Mouse (Mus musculus): ENCODE results near the gene Spaca4.

Gene Spaca4

DNA sequence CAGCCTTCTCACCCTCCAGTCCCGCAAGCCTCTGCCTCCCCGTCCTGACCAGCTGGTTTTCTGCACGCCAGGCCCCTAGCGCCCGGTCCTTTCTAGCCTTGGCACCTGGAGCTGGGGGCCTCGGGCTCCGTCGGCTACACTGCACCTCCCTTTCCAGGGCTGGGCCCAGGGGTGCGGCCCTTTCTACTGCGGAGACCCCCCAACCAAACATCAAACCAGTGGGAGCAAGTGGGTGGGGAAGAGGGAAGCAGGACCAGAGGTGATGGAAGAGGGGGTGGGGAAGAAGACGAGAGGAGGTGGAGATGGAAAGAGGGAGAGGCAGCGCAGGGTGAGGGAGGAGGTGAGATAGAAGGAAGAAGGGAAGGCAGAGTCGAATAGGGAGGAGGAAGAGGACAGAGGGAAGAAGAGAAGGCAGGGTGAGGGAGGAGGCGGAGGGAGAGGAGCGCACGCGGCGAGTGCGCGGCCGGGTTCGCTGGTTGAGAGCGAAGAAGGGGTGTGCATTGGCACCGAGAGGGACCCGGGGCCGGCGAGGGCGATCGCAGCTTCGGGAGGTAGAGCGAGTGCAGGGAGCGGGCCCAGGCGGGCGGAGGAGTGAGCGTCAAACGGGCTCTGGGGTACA lies 26.0 kb downstream of the Spaca4 start, which contains the start of gene Car11:
Gene Car11 (plus strand): TSS at position 321 of the 619 bp plus-strand sequence.
- no peak for DNase-seq (ENCODE audit: low spot score)

DNA sequence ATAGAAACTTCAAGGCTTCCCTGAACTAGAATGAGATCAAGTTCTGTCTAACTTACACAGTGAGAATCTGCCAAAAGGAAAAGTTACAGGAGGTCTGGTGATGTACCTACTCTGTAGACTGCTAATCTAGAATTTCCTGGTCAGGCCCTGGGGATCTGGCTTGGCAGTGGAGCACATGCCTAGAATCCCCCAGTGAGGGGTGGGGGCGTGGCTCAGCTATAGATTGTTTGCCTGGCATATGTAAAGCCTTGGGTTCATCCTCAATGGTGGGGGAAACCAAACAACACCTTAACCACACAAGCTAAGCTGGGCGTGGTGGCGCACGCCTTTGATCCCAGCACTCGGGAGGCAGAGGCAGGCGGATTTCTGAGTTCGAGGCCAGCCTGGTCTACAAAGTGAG lies 27.7 kb downstream of the Spaca4 start:
- DNase-seq (ENCODE audit: low spot score): no peak

DNA sequence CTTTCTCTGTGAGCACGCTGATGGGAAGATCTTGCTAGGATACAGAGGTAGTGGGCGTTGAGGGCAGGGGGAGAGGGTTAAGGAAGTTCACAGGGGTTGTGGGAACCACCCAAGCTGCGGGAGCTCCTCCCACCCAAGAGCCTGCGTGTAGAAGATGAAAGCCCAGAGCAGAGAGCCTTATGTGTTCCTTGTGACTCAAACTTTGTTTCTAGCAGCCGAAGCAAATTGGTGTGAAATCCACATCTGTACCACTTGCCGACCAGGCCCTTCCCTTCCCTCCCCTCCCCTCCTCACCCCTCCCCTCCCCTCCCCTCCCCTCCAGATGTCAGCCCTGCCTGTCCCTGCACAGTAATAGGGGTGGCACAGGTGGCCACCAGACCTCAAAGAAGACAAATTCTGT lies 30.5 kb downstream of the Spaca4 start:
- peak; percentile 71 for DNase-seq (ENCODE audit: low spot score)

DNA sequence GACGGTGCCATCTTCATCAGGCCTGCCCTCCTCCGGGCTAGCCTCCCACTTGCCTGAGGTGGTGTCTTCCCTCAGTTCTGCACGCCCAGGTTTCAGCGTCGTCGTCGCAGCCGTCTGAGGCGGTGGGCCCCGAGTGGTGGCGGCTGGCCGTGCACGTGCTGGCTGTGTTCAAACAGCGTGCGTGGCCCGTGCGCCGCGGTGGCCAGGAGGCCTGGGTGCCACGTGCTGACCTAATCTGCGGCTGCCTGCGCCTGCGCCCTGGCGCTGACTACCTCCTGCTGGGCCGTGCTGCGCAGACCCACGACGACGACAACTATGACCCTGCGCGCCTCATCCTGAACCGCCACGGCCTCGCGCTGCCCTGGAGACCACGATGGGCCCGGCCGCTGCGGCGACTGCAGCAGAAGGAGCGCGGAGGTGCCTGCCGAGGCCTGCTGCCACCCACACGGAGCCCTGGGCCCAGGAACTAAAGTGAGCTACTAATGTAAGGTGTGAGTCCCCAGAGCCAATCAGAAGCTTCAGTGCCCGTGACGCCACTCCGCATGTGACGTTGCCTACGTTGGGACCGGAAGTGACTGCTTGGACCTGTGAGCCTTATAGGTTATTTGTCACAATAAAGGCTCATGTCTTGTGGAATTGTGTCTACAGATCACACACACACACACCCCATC lies 31.6 kb downstream of the Spaca4 start, which contains the start of gene Sec1:
Gene Sec1 (minus strand): TSS at position 482 of the 671 bp plus-strand sequence.
- no peak for DNase-seq (ENCODE audit: low spot score)

DNA sequence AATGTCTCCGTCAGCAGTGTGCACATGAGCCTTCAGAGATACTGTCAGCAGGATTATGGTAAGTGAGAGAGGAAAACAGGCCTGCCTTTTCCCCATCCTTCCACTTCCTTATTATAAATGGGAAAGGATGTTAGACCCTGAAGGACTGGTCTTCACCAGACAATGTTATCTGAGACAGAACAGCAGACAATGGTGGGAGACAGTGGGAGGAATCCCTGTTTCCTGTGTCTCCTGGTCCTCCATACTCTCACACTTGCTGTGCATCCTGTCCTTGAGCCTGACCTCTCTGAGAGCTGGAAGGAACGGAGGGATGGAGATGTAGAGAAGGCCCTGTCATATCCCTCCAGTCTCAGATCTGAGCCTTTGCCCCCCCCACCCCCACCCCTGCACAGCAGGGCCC lies 33.2 kb downstream of the Spaca4 start:
- DNase-seq (ENCODE audit: low spot score): no peak

DNA sequence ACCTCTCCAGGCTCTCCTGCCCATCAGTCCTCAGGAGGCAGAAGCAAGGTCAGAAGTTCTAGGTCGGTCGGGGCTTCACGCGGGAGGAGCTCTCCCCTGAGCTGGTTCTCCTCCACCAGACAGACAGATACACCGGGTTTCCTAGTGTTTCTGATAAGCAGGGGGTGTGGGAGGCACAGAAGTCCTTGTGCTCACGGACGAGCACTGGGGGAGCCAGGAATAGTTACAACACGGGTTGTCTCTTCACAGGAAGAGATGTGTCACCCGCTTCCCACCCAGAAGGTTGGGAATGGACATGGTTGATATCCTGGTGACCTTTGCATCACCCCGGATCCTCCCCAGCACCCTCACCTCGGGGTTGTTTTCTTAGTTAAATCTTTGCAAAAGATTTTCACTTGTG lies 35.8 kb downstream of the Spaca4 start:
- no peak for DNase-seq (ENCODE audit: low spot score)

DNA sequence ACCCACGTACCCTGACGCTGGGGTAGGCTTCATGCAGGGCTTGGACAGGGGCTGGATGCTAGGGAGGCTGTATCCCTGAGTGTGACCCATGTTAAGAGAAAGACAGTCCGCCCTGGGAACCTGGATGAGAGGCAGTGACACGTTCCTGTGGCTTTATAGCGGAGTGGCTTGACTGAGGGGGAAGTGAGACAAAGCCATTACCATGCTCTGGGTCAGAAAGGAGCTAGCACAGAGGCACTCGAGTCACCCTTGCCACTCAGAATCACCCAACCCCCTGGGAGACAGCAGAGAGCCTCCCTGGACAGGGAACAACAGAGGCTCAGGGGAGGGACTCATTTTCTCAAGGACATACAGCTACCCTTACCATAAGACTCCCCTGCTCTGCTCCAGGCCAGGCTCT lies 36.5 kb downstream of the Spaca4 start:
- DNase-seq (ENCODE audit: low spot score): no peak

DNA sequence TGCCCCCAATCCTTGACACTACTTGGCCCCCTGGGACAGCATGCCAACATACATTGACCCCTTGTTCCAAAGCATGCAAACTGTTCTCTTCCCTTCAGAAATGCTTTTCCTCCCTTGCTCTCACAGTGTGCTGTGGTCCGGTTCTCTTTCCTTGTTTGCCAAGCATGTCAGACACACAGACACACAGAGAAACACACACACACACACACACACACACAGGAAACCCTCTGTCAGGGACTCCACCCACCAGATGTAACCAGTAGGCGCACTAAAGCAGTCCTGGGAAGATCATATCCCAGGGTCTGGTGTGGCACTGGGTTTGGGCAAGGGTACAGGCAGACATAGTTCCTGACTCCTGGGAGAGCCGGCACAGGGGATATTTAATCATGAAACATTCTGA lies 38.8 kb downstream of the Spaca4 start:
- DNase-seq (ENCODE audit: low spot score): no peak

DNA sequence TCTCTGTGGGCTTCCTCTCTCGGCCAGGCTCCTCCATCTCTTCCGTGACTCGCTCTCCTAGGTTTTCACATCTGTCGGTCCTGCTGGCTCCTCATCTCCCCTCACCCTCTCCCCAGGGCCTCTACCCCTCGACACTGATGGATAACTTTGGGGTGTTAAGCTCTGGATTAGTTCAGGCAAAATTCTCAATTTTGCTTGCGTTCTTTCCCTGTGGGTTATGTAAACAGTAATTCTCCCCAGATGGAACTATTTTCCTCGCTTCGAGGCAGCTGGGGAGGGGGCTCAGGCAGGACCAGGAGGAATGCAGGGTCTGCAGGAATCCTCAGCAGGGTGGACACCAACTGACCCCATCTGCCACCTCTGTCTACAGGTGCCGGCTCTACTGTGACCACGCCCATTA lies 39.8 kb downstream of the Spaca4 start:
- DNase-seq (ENCODE audit: low spot score): no peak

DNA sequence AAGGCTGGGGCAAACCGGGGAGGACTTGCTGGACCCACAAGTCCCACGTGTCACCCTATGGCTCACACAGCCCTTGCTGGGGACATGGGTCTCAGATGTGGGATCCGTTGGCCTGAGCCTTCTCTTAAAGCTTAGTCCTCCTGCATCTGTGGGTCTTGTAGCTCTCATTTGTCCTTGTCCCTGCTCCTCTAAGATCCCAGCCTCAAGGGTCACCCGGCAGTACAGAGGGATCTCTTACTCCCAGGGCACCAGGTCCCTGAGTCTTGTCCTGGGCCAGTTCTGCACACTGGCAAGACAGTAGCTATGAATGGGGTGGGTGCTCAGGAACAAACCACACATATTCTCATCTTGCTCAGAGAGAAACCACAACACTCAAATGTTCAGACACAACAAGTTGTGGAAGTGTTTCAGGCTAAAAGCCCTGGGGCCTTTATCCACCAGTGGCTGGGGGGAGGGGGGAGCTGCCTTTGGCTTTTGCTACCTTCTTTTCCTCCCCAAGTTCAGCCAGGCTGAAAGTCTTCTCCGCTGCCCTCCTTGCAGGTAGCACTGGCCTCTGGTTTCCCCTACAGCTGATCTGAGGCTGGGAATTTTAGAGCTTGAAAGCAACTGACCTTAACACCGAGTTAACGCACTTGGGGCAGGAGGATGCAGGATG lies 42.1 kb downstream of the Spaca4 start, which contains the start of gene Ntn5:
Gene Ntn5 (plus strand): TSS at position 627 of the 655 bp plus-strand sequence.
- DNase-seq (ENCODE audit: low spot score): peak; percentile 47

DNA sequence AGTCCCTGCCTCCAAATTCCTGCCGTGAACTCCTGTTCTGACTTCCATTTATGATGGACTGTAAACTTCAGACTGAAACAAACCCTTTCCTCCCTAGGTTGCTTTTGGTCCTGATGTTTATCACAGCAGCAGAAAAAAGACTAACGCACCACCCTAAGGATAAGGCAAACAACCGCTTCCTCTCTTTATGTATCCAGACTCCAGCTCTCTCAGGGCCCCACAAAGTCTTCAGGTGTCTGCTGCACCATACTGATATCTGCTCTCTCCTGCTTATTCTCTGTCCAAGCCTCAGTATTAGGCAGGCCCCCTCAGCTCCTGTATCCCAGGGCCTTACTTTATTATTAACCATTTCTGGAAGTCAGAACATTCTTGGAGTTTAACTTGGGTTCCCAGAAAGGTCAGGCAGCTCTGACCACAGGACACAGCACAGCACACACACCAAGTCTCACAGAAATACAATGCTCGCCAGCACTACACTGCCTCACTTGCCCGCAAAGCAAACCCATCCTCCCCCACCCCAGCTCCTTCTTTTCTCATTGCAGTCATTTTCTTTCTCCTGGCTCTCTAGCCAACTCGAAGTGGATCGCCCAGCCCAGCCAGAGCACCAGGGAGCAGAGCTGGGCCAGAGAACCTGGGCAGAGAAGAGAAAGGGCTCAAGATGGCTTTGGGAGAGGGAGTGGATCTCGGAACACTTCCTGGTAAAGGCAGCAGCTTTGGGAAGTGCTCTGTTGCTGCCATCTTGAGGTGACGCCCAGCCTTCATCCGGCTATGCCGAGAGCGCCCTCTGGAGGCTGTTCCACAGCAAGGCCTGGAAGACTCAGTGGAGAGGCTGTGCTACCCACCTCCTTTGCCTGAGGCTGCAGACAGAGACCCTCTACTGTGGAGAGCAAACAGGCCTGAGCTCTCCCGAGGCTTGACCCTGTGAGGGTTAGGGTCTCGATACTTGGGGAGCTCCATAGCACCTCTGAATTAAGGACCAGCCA lies 43.2 kb downstream of the Spaca4 start:
- peak; percentile 78 for DNase-seq (ENCODE audit: low spot score)

DNA sequence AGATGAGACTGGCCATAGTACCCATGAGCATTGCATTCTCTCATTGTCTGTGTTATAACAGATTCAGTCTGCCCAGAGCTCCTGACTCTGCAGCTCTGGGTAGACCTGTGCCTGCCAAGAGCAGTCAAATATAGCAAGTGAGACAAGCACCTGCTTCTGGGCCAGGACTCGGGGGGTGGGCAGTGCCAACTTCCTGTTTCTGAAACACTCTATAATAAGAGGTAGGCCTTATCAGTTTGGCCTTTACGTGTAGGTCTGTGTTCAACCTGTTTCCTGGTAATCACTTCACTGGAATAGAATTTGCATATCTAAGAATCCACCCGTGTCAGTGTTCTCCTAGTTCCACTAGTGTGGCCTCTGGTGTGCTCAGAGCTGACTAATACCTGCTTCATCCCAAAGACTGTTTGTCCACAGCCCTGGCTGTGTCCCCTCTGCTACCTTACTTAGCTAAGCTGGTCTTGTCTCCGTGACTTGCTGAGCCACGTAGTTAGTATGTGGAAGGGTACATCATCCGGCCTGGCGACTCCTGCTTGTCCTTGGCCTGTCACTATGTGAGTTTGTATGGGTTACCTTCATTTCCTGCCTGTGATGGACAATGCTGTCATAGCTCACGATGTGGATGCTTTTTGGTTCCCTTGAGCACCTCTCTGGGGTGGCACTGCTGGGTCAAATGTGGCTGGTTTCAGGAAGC lies 44.4 kb downstream of the Spaca4 start:
- no peak for DNase-seq (ENCODE audit: low spot score)

DNA sequence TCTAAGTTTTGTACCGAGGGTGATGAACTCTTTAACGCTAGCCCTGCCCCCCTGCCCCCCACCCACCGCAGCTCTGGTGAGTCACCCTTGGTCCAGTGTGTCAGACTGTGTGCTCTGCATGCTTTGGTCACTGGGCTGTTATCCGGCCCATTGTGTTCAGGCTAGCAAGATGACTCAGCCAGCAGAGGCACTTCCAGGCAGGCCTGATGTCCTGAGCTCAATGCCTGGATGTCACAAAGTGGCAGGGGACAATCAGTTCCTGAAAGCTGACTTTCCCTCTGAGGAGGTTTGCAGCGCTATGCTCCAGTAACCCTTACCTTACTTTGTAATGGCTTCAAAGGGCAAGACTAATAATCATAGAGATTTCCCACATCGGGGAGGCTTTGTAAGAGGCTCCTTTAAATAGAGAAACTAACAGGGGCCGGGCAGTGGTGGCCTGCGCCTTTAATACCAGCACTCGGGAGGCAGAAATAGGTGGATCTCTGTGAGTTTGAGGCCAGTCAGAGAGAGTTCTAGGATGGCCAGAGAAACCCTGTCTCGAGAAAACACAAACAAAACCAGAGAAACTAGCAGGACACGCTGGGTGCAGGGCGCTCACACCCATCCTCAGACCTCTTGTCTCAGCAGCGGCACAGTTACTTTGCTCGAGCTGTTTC lies 45.5 kb downstream of the Spaca4 start:
- no peak for DNase-seq (ENCODE audit: low spot score)

DNA sequence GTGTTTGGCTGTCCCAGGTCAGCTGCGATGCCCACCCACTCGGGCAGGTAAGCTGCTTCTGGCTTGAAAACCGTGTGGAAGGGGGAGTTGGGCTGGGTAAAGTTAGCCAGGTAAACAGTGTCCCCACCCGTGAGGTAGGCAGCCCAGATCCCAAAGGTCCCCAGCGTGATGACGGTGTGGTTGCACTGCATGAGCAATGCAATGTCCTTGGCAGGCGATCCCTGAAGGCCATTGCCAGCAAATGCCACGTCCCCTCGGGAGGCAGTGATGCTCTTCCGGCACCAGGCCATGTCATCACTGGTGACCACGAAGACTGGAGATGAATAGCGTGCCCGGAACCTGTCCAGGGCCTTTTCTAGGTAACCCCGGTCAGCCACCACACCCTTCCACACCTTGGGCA lies 47.1 kb downstream of the Spaca4 start:
- no peak for DNase-seq (ENCODE audit: low spot score)

DNA sequence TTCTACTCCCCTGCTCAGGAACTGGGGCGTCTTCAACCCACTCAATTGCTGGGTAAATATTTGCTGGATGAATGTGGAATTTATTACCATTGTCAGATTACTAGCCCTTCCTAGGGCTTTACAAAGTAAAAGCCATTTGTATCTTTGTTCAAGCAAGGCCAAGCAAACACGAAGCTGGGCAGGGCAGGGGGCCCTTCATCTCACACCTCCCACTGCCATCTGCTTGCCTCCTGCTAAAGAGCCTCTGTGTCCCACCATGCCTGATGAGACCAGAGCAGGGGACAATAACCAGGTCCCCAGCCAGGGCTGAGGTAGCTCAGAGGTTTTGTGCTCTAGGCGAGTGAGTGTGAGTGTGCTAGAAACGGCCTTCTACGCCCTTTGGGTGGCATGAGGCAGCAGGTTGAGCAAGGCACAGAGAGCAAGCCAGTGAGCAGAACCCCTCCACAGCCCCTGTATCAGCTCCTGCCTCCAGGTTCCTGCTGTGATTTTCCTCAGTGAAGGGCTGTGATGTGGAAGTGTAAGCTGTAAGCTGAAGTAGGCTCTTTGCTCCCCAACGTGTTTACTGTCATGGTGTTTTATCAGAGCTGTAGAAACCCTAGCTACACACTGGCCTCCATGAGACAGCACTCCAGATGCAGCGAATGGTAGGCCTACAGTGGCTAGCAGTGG lies 47.9 kb downstream of the Spaca4 start:
- DNase-seq (ENCODE audit: low spot score): no peak

Measured in T-cell, adult 2 months (primary cell).